Mouse (Mus musculus): ENCODE data around the gene Abca13.

- no peak for TF ChIP-seq EP300 (IDR thresholded peaks at IDR 0.05; ENCODE audit: low read depth)
- no peak for TF ChIP-seq CTCF (IDR thresholded peaks at IDR 0.05; ENCODE audit: low read depth)
These were observed 340.0 kb downstream of the Abca13 start for GRCm38 (mm10) chr11:9531715-9532114.

Data from liver, embryonic 14.5 days (tissue).